Mouse (Mus musculus) spleen, adult 2 months (tissue): ENCODE measurements around the gene Syncrip.

Source experiments
- CTCF ChIP-seq: fragments of 200-500 bp; IDR thresholded peaks from 2 replicates; pipeline ENCODE4 v1.5.1; 2011; ENCODE audit warnings: mild to moderate bottlenecking, inconsistent platforms; ENCODE audit not compliant: insufficient read depth, insufficient read length, insufficient replicate concordance; ENCODE audit errors: extremely low read depth
- POLR2A ChIP-seq: fragments of 200-500 bp; IDR thresholded peaks from 2 replicates; pipeline ENCODE4 v1.6.1; 2011; ENCODE audit warnings: low read depth, low read length, inconsistent platforms

DNA sequence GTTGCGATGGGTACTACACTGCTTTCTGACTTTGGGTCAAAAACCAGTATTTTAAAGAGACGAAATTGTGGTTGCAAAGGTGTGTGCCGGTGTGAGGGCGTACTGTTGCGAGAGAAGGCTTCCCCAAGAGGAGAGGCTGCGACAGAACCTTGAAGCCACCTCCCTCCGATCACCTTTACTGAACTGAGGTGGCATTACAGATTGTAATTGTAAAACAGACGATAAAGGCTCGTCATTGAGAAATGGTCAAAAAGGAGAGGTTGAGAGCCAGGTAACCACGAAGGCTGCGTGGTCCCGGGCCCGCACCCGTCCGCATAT is 44.2 kb downstream of the Syncrip start:
- TF ChIP-seq CTCF = no peak
- no peak for TF ChIP-seq POLR2A
